Mouse (Mus musculus) embryonic fibroblast, embryonic 13.5 days (primary cell): ENCODE data around the gene Tmem178. TPM values are rescaled to one million over a fixed set of nuclear protein-coding genes. Genes with fewer than 3 reads are reported as not detected.

ENCODE experiments used
- H3K27ac ChIP-seq: 2 replicates; pipeline ENCODE4 v1.5.1; 2012; ENCODE audit warnings: low read length, control low read depth, inconsistent platforms; ENCODE audit not compliant: insufficient read depth
- H3K4me1 ChIP-seq: 2 replicates; pipeline ENCODE4 v1.6.1; 2011; ENCODE audit warnings: low read length; ENCODE audit not compliant: control insufficient read depth, insufficient read depth
- H3K4me3 ChIP-seq: 2 replicates; pipeline ENCODE4 v1.5.1; 2011; ENCODE audit warnings: mild to moderate bottlenecking, control low read depth, low read length; ENCODE audit not compliant: insufficient read depth
- CTCF ChIP-seq: IDR thresholded peaks from 2 replicates; pipeline ENCODE4 v1.5.1; 2011; ENCODE audit warnings: mild to moderate bottlenecking, control low read depth, low read length, moderate library complexity, borderline replicate concordance; ENCODE audit not compliant: insufficient read depth
- POLR2A ChIP-seq: IDR thresholded peaks from 2 replicates; pipeline ENCODE4 v1.6.1; 2011; ENCODE audit warnings: low read depth, mild to moderate bottlenecking, control low read depth, low read length, moderate library complexity
- polyA plus RNA-seq: library from polyadenylated mRNA; stranded (reverse); fragments of >200 nt; gene quantifications from 2 replicates; pipeline ENCODE4 v1.2.4, GENCODE M21; 2011; ENCODE audit warnings: low read depth; ENCODE audit not compliant: missing spikeins, insufficient read length

Gene Tmem178
- polyA plus RNA-seq, 1 experiment: 18.9 TPM

DNA sequence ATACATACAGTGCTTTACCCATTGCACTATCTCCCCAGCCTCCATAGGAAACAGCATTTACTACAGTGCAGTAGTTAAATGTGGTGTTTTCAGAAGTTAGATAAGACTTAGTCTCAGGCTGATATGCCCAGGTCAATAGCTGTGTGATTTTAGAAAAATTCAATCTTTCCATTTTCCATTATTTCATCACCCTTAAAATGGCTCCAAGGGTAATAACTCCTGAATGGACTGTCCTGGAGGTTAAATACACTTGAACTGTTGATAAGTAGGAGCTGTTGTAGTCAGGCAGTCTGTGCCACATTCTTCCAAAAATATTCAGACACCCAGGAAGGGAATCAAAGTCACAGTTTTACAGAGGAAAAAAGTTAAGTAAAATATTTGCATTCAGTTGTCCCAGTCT lies 25.2 kb upstream of the Tmem178 start:
- TF ChIP-seq CTCF (no peak), POLR2A (no peak)
- Histone ChIP-seq H3K4me1 (no peaks in the 10 kb centered on the region), H3K4me3 (no peak overlapping the region), H3K27ac (no peak overlapping the region)

DNA sequence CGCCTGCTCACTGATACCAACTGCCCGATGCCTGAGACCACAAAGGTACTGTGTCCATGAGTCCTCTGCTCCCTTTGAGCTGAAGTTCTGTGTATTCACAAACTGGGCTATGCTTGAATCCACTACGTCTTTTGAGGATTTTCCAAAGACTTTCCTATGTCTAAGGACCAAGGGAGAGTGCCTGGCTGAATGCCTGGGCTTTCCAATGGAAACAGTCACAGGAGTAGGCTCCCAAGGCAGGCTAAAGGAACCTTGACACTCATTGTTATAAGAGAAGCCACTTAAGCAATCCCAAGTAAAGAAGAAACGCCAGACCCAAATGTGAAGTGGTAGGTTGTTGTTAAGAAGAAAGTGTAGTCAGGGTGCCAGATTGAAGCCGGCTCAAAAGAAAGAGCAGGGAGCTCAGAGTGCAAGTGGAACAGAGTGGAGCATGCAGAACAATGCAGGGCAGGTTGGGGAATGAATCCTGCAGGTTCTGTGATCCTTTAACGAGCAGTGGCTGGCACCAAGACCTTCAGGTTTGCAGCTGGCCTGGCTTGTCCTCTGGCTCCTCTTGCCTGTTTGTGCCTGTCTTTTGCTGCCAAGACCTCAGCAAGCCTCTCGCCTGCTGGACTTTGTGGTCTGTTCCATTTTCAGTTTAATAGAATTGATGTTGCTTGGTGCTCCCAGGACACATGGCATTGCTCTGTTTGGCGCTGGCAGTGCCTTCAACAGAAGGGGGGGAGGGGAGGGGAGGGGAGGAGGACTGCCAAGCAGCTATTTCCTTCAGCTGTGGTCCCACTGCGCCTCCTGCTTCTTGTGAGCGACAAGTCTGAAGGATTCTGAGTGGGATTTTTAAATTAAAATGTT lies 22.9 kb upstream of the Tmem178 start:
- no peak overlapping the region for H3K27ac ChIP-seq

DNA sequence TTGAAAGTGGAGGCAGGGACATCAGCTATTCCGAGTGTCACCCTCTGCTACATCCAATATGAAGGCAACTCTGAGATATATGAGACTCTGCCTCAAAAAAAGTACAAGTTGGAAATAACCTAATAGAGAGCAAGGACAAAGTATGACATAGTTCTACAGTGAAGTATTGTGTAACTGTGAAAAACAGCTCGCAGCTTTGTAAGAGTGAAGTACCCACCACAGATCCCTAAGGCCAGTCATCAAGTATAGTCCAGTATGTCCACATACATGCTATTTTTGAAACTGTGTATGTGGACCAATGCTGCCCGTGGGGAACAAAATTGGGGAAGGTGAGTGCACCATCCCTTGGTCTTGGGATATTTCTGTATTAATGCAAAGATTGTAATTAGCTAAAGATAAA lies 18.9 kb upstream of the Tmem178 start:
- Histone ChIP-seq H3K27ac (no peak overlapping the region), H3K4me1 (no peaks in the 10 kb centered on the region), H3K4me3 (no peak overlapping the region)
- TF ChIP-seq POLR2A: no peak
- no peak for TF ChIP-seq CTCF

More for the DNA sequence above, 22.9 kb upstream of the Tmem178 start:
- TF ChIP-seq POLR2A: no peak
- no peak for TF ChIP-seq CTCF
- no peak overlapping the region for H3K4me3 ChIP-seq
- H3K4me1 ChIP-seq: no peaks in the 10 kb centered on the region

DNA sequence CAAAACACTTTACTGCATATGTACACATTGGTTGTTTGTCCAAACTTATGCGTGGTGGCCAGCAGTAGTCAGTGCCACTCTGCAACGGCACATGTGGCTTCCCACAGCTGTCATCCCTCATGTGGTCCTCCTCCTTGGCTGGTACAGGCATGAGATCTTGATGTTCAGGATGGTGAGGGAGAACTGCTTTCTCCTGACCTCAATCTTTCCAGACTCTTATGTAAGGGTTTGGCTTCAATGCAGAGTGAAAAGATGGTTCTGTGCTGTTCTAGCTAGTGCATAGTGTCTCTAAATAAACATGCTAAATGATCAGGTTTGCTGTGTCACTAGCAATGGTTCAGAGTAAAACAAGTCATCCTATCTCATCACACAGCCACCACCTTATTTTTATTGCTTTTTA lies 17.3 kb upstream of the Tmem178 start:
- no peak overlapping the region for H3K4me3 ChIP-seq
- H3K27ac ChIP-seq: no peak overlapping the region
- TF ChIP-seq POLR2A: no peak
- no peak for TF ChIP-seq CTCF
- H3K4me1 ChIP-seq: no peaks in the 10 kb centered on the region

DNA sequence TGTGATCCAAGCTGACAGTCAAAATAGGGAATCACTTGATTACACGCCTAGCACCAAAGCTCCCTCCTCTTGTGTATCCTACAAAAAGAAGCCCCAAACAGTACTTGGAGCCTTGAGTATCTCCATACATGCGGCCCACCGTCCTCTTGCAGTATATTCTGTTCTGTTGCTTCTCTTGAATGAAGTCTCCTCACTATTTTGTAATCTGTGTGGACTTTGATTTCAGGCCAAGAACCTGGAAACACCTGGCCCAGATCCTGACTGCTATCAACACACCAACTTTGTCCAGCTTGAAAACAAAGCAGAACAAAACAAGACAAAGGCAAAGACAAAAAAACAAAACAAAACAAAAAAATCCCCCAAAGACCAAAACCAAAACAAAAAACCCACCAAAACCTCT lies 11.7 kb upstream of the Tmem178 start:
- H3K4me1 ChIP-seq: no peaks in the 10 kb centered on the region
- no peak for TF ChIP-seq CTCF
- TF ChIP-seq POLR2A: no peak
- no peak overlapping the region for H3K27ac ChIP-seq
- no peak overlapping the region for H3K4me3 ChIP-seq

DNA sequence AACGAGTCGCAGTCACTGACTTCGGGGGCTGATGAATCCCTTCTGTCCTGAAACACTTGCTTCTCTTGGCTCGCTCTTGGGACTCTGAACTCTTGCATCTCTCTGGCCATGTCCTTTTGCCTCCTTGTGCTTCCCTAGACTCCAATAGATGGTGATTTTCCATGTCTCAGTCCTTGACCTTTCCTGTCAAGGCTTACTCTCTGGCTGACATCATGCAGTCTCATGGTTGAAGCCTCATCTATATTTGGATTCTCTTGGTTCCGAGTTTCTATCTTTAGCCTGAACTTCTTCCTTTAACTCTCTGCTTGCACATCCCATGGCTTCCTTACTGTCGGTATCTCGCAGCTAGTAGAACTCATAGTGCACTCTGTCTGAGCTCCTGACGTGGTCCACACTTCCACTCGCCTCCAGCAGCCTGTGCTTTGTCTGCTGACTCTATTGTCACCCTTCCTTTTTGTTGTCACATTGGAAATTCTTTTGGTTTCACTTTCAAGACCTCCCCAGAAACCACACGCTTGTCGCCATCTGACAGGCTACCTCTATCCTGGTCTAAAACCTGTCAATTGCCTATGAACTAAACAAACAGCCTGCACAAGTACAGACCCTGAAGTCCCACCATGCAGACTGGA lies 10.9 kb upstream of the Tmem178 start:
- no peaks in the 10 kb centered on the region for H3K4me1 ChIP-seq
- TF ChIP-seq POLR2A: no peak
- TF ChIP-seq CTCF: no peak
- no peak overlapping the region for H3K4me3 ChIP-seq
- H3K27ac ChIP-seq: no peak overlapping the region

DNA sequence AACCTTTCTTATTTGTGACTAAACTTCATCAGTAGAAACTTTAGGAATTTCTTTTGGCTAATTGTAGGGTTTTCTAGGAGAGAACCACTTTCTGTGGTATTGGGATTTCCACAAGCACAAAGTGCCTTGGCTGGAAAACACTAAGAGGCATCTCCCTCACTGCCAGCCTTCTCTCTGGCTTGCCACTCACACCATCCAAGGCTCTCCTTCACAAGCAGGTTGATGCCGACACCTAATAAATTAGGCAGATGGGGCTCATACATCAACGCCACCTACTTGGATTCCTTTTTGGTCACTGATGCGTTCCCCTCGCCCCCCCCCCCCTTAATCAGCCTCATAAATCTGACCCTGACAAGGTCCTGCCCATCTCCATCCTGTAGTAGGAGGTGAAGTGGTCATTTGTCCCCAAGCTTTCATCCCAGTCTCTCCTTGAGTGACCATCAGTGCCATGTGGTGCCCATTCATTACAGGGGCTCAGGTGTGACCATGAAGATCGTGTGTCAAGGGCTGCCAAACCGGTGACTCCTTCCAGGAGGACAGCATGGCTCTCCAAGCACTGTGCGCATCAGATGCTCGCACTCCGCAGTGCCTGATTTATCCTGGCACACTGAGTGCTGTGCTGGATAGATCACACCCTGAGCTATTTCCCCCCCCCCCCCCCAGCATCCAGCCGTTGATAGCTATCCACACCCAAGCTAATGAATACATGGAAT lies 8.5 kb upstream of the Tmem178 start:
- Histone ChIP-seq H3K4me1 (no peaks in the 10 kb centered on the region), H3K27ac (no peak overlapping the region), H3K4me3 (no peak overlapping the region)
- no peak for TF ChIP-seq POLR2A
- TF ChIP-seq CTCF: no peak

DNA sequence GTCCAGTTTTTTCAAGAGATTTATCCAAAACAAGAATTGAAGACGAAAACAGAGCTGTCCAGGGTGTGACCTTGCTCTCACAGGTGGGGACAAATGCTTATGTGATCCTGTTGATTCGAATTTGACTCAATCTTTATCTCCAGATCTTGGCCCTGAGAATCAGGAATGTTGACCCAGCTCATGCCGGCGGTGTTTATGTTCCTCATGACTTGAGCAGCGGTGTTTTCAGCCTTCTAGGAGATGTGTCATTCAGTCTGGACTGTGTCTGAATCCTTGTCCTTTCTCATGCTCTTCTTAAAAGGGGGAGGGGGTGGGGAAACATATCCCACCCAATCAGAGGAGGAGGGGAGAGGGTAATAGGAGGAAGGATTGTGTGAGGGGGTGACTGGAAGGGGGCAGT lies 7.9 kb upstream of the Tmem178 start:
- Histone ChIP-seq H3K4me3 (no peak overlapping the region), H3K27ac (no peak overlapping the region), H3K4me1 (no peaks in the 10 kb centered on the region)
- TF ChIP-seq POLR2A: no peak
- no peak for TF ChIP-seq CTCF

DNA sequence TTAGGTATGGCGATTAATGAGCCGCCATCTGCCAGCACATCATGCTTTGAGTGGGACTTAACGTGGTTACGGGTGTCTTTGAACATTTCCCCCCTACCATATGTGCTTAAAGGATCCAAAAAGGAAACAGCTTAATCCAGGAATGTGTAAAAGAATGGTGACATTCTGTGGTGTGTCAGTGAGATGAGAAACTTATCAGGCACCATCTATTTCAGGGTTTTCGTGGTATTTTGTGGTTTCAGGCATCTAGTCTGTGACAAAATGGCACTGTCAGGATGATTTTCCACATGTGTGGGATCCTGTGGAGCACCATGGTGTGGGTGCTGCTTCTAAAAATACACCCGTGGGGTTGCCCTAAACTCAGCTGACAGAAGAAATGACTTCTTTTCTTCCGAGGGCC lies 4.6 kb upstream of the Tmem178 start:
- H3K4me3 ChIP-seq: no peak overlapping the region
- TF ChIP-seq CTCF: no peak
- H3K4me1 ChIP-seq: no peaks in the 10 kb centered on the region
- no peak overlapping the region for H3K27ac ChIP-seq

DNA sequence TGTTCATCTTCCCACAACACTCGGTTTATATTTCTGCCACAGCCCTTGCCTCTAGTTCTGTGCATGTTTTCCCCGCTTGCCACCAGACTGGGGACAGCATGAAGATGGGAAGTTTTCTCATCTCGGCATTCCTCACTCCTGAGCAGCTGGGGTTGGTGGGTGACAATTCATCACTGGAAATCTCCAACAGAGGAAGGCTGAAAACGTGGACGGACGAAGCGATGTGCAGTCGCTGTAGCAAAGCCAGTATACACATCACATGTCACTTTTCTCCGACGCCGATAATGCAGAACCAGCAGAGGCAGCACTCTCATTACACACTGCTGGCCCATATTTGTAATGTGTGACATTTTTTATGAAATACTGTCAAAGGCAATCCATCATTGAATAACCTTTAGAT lies 2.6 kb upstream of the Tmem178 start:
- no peak for TF ChIP-seq POLR2A
- TF ChIP-seq CTCF: no peak
- H3K4me1 ChIP-seq: no peaks in the 10 kb centered on the region
- no peak overlapping the region for H3K4me3 ChIP-seq
- H3K27ac ChIP-seq: no peak overlapping the region
